Mouse (Mus musculus): ENCODE measurements around the gene Aanat.
"Not testable (repeated sequence)": the region's sequence is repeated elsewhere in the genome, so short reads cannot be mapped to it uniquely, and the experiment has no call there.

Gene Aanat

GRCm38 (mm10) chr11:116574982-116575381 lies 11.2 kb upstream of the Aanat start:
- no peak for DNase-seq

- DNase-seq = no peak
Measured at GRCm38 (mm10) chr11:116575396-116575795, 10.8 kb upstream of the Aanat start.

- no peak for DNase-seq
Measured at GRCm38 (mm10) chr11:116579280-116579679, 7.0 kb upstream of the Aanat start.

GRCm38 (mm10) chr11:116580031-116580652 lies 6.1 kb upstream of the Aanat start:
- no peak for DNase-seq

GRCm38 (mm10) chr11:116580711-116581375 lies 5.4 kb upstream of the Aanat start:
- no peak for DNase-seq

- DNase-seq = peak; percentile 99
Measured at GRCm38 (mm10) chr11:116581376-116581814, 4.8 kb upstream of the Aanat start, which contains the start of gene Ube2o. Gene Ube2o (minus strand): TSS chr11:116581447.

- no peak for DNase-seq
Measured at GRCm38 (mm10) chr11:116585682-116586081, 550 bp upstream of the Aanat start.

GRCm38 (mm10) chr11:116586801-116587631 lies 784 bp downstream of the Aanat start:
- peak; percentile 96 for DNase-seq

GRCm38 (mm10) chr11:116589020-116589531 lies 2.8 kb downstream of the Aanat start:
- peak; percentile 85 for DNase-seq

- DNase-seq = peak; percentile 85
Measured at GRCm38 (mm10) chr11:116589574-116589973, 3.3 kb downstream of the Aanat start.

- no peak for DNase-seq
Measured at GRCm38 (mm10) chr11:116591621-116592020, 5.4 kb downstream of the Aanat start.

- DNase-seq = peak; percentile 98
Measured at GRCm38 (mm10) chr11:116592428-116592827, 6.2 kb downstream of the Aanat start.

- DNase-seq = peak; percentile 88
Measured at GRCm38 (mm10) chr11:116593345-116593744, 7.1 kb downstream of the Aanat start.

GRCm38 (mm10) chr11:116596766-116597165 lies 10.5 kb downstream of the Aanat start:
- DNase-seq = peak; percentile 91

- no peak for DNase-seq
Measured at GRCm38 (mm10) chr11:116598193-116598592, 12.0 kb downstream of the Aanat start.

GRCm38 (mm10) chr11:116599230-116599629 lies 13.0 kb downstream of the Aanat start:
- peak; percentile 89 for DNase-seq

GRCm38 (mm10) chr11:116601166-116601565 lies 14.9 kb downstream of the Aanat start:
- peak; percentile 87 for DNase-seq

GRCm38 (mm10) chr11:116602043-116602442 lies 15.8 kb downstream of the Aanat start:
- DNase-seq = peak; percentile 90

- no peak for DNase-seq
Measured at GRCm38 (mm10) chr11:116603339-116603738, 17.1 kb downstream of the Aanat start.

GRCm38 (mm10) chr11:116604097-116604496 lies 17.9 kb downstream of the Aanat start:
- no peak for DNase-seq

- no peak for DNase-seq
Measured at GRCm38 (mm10) chr11:116607717-116608116, 21.5 kb downstream of the Aanat start.

GRCm38 (mm10) chr11:116609965-116610630 lies 23.9 kb downstream of the Aanat start:
- DNase-seq = no peak

GRCm38 (mm10) chr11:116611168-116611567 lies 24.9 kb downstream of the Aanat start:
- DNase-seq = not testable (repeated sequence)
